ENCODE assay signal across 9 mouse cellular contexts in genomic region chr13:20940389-20940788, GRCm38 (mm10).
DNase-seq lines count a peak whose midpoint lies in the region; ATAC-seq and TF ChIP-seq lines count a peak whose summit lies in the region.
"Had no signal": no experiment of that assay in that cellular context is flagged by ENCODE, and none has a peak within 500 bp of the region (broad histone marks: within the 10 kb centered on the region; RNA-seq: fewer than 3 reads in every experiment).

No protein-coding gene starts in this region.

- no peaks in the 10 kb centered on the region for H3K4me1 ChIP-seq in lung, postnatal 0 days (ENCODE audit: insufficient read depth, low read depth, low read length)
- H3K4me1 ChIP-seq: liver, embryonic 13.5 days had no signal

- no peaks in the 10 kb centered on the region for H3K9me3 ChIP-seq in lung, postnatal 0 days (ENCODE audit: low read length)
- H3K9me3 ChIP-seq: liver, embryonic 13.5 days had no signal

- no peak overlapping the region for H3K4me3 ChIP-seq in lung, postnatal 0 days (ENCODE audit: low read depth, low read length)
- H3K4me3 ChIP-seq: liver, embryonic 13.5 days had no signal

- peak; percentile 21 for DNase-seq in layer of hippocampus, adult 11-12 months (ENCODE audit: low spot score)
- DNase-seq in layer of hippocampus, postnatal 14 days (ENCODE audit: low spot score in 2 of 2) = no peak
- DNase-seq in ES-CJ7 (ENCODE audit: low read depth, low spot score) = peak; percentile 61
- DNase-seq in R1 (ENCODE audit: low read depth, low spot score) = peak; percentile 64
- DNase-seq in embryo, embryonic 11.5 days (ENCODE audit: low read depth, low spot score) = peak; percentile 17
- peak; percentile 38 for DNase-seq in lung, postnatal 0 days (ENCODE audit: low spot score)
- DNase-seq in thymus, postnatal 25 days = peak; percentile 27
- DNase-seq in ovary, adult 18-20 months (ENCODE audit: low spot score) = no peak
- DNase-seq: liver, embryonic 13.5 days had no signal

- no peaks in the 10 kb centered on the region for H3K36me3 ChIP-seq in lung, postnatal 0 days (ENCODE audit: insufficient read depth, low read length)
- H3K36me3 ChIP-seq: liver, embryonic 13.5 days had no signal

- no peak overlapping the region for H3K4me2 ChIP-seq in lung, postnatal 0 days (replicated peaks; ENCODE audit: low read depth, low read length)
- H3K4me2 ChIP-seq: liver, embryonic 13.5 days had no signal

- H3K27me3 ChIP-seq in lung, postnatal 0 days (replicated peaks; ENCODE audit: insufficient read depth, low read length) = no peaks in the 10 kb centered on the region
- H3K27me3 ChIP-seq: liver, embryonic 13.5 days had no signal

- no peak for TF ChIP-seq EP300 in lung, postnatal 0 days (IDR thresholded peaks at IDR 0.05)

- ATAC-seq in lung, postnatal 0 days = no peak

- H3K27ac ChIP-seq in lung, postnatal 0 days (ENCODE audit: low read length) = no peak overlapping the region
- H3K27ac ChIP-seq: liver, embryonic 13.5 days had no signal

- TF ChIP-seq CTCF in lung, postnatal 0 days (IDR thresholded peaks at IDR 0.05) = peak; percentile 70

- no peak overlapping the region for H3K9ac ChIP-seq in lung, postnatal 0 days (replicated peaks; ENCODE audit: low read depth)
- H3K9ac ChIP-seq: liver, embryonic 13.5 days had no signal

- WGBS in lung, postnatal 0 days = 42% methylated on average over 6 of the region's 6 CpGs

Comparison
In these comparisons a context has a peak if more than half of its experiments do, and no peak if none do; other contexts are left out.
1. DNase-seq: peak in layer of hippocampus, adult 11-12 months (single experiment), ES-CJ7 (single experiment), R1 (single experiment), embryo, embryonic 11.5 days (single experiment), lung, postnatal 0 days (single experiment) and thymus, postnatal 25 days (single experiment); none in layer of hippocampus, postnatal 14 days (0 of 2) and ovary, adult 18-20 months (single experiment).